ENCODE assay signal across 16 mouse cellular contexts in the genomic region with DNA sequence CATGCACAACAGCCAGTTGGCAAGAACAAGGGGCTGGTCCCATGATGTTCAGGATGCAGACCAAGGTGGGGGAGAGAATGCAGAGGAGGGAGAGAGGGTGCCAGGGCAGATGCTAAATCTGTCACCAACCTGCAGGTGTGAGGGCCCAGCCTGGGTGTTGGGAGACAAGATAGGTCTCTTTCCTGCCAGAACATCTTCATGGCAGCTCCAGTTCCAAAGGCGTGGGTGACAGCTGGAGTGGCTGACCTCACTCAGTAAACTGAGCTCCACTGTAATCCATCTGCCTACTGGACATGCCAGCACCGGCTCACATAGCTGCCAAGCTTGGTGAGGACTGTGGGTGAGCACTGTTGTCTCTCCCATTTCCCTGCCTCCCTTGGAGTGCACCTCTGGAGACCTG.
DNase-seq lines count a peak whose midpoint lies in the region; ATAC-seq lines count a peak whose summit lies in the region.
"Had no signal": no experiment of that assay in that cellular context is flagged by ENCODE, and none has a peak within 500 bp of the region (broad histone marks: within the 10 kb centered on the region; RNA-seq: fewer than 3 reads in every experiment).

No protein-coding gene starts in this region.

- H3K36me3 ChIP-seq in heart, embryonic 11.5 days (ENCODE audit: control insufficient read depth, insufficient read depth, low read length), result no peaks in the 10 kb centered on the region
- H3K36me3 ChIP-seq: G1E; neural tube, embryonic 13.5 days had no signal

- intact Hi-C loops in gastrocnemius, postnatal 36 days (cut with DNase I), result no loop called here
- intact Hi-C loops in heart, postnatal 10 days (cut with DNase I), result no loop called here

- H3K27me3 ChIP-seq in heart, embryonic 11.5 days (ENCODE audit: control insufficient read depth, insufficient read depth, low read length), result no peaks in the 10 kb centered on the region
- H3K27me3 ChIP-seq: neural tube, embryonic 13.5 days had no signal

- H3K27ac ChIP-seq in heart, embryonic 11.5 days (ENCODE audit: low read depth, low read length), result no peak overlapping the region
- H3K27ac ChIP-seq: liver, embryonic 14.5 days; neural tube, embryonic 13.5 days had no signal

- 81% methylated on average over 2 of the region's 2 CpGs for WGBS in heart, embryonic 11.5 days (ENCODE audit: insufficient replicate concordance)

- ATAC-seq in heart, embryonic 11.5 days (replicated peaks; ENCODE audit: insufficient number of reproducible peaks, low FRiP score, low TSS enrichment), result no peak
- ATAC-seq: forebrain, embryonic 16.5 days had no signal

- no peak overlapping the region for H3K4me2 ChIP-seq in heart, embryonic 11.5 days
- H3K4me2 ChIP-seq: neural tube, embryonic 13.5 days had no signal

- H3K4me1 ChIP-seq in heart, embryonic 11.5 days (ENCODE audit: control insufficient read depth, insufficient read depth, low read length), result no peaks in the 10 kb centered on the region

- no peak overlapping the region for H3K9ac ChIP-seq in heart, embryonic 11.5 days (ENCODE audit: low read depth, low read length)
- H3K9ac ChIP-seq: liver, embryonic 14.5 days; neural tube, embryonic 13.5 days had no signal

- no peaks in the 10 kb centered on the region for H3K9me3 ChIP-seq in heart, embryonic 11.5 days (replicated peaks; ENCODE audit: control insufficient read depth, low read length)
- H3K9me3 ChIP-seq: G1E; neural tube, embryonic 13.5 days had no signal

- DNase-seq in heart, adult 18-20 months, result peak; percentile 76 to 84
- peak; percentile 93 for DNase-seq in fat pad, adult 2 months (ENCODE audit: extremely low read depth, low read depth, low spot score)
- DNase-seq in gastrocnemius, postnatal 36 days, result peak; percentile 55 to 67
- DNase-seq in heart, postnatal 10 days, result peak; percentile 69 to 86
- no peak for DNase-seq in MN1 (ENCODE audit: low spot score)
- DNase-seq in right cerebral cortex, postnatal 14 days, result no peak
- no peak for DNase-seq in urinary bladder, postnatal 36 days (ENCODE audit: low spot score in 2 of 2)
- DNase-seq: adrenal gland, postnatal 14 days; kidney, postnatal 14 days; layer of hippocampus, postnatal 36 days; midbrain, embryonic 14.5 days had no signal

- H3K4me3 ChIP-seq in heart, embryonic 11.5 days (ENCODE audit: low read depth, low read length), result no peak overlapping the region
- H3K4me3 ChIP-seq: neural tube, embryonic 13.5 days had no signal

Comparison
In these comparisons a context has a peak if more than half of its experiments do, and no peak if none do; other contexts are left out.
1. DNase-seq: peak in heart, adult 18-20 months (2 of 2), fat pad, adult 2 months (single experiment), gastrocnemius, postnatal 36 days (2 of 2) and heart, postnatal 10 days (2 of 2); none in MN1 (single experiment), right cerebral cortex, postnatal 14 days (single experiment) and urinary bladder, postnatal 36 days (0 of 2).